Mouse (Mus musculus): ENCODE results near the gene Bckdhb. TPM values are rescaled to one million over a fixed set of nuclear protein-coding genes. Genes with fewer than 3 reads are reported as not detected.
"Not testable (repeated sequence)": the region's sequence is repeated elsewhere in the genome, so short reads cannot be mapped to it uniquely, and the experiment has no call there.

Gene Bckdhb
- total RNA-seq, 2 experiments from 2014 or later, result 91.8 to 106 TPM

DNA sequence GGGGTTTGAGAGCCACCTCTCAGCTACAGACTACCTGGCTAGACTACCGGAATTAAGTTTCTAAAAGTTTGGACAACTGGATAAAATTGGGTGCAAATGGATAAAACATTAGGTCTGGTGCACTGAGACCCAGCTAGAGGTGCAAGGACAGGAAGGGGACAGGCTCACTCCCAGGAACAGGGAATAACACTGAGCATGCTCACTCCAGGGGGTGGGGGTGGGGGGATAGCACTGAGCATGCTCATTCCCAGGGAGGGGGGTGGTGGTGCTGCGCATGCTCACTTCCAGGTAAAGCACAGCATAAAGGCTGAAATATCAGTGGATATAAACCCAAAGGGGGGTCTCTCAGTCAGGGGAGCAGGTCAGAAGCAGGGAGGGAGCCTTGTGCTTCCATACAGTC lies 120.7 kb downstream of the Bckdhb start:
- DNase-seq, result no peak

DNA sequence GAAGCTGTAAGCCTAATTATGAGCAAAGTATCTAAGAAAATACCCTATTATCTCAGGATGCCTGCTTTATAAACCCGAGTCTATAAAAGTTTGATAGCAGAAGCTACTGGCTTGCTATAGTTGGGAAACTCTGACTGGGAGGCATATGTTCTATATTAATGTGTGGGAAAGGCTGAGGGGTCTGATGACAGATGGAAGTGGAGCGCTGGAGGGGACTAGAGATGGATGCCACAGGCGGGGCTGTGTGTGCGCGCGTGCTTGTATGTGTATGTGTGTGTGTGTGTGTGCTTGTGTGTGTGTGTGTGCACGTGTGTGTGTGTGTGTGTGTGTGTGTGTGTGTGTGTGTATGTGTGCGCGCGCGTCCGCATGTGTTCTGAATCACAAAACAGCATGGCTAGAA lies 121.4 kb downstream of the Bckdhb start:
- no peak for DNase-seq

DNA sequence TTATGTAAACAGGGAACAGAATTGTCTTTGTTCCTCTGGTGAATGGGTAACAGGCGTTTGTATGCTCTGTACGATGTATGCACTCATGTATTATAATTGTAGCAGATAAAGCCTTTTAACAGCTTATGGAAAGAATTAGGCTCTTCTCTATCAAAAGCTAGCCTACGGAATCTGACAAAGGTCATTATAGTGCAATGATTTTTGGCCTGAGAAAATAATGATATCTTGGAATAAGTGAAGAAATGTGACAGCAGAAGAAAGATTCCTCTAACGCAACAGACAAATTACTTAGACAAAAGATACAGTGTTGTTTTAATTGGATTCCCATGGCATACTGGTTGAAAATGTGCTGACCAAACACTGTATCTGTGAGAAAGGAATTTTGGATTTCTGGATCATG lies 122.0 kb downstream of the Bckdhb start:
- DNase-seq, result no peak

DNA sequence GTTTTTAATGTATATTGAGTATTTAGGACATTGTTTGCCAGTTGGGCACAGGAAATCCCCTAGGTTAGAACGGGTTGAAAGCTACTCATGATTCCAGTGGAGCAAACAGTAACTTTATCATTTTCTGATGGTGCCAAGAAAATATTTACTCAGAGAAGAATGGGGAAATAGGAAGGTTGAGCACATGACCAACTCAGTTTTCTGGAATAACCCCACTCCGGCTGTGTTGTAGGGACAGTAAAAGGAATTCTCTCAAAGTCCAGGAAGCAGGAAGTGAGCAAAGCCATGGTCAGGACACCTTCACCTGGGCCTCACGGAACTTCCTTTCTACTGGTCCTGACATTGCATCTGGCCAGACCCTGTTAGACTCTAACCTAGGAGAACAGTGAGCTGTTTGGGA lies 122.5 kb downstream of the Bckdhb start:
- no peak for DNase-seq

- no peak for DNase-seq
Observed at GRCm38 (mm10) chr9:84049142-84049541, 124.2 kb downstream of the Bckdhb start.

- DNase-seq, result no peak
Observed at GRCm38 (mm10) chr9:84050867-84051635, 126.1 kb downstream of the Bckdhb start.

GRCm38 (mm10) chr9:84055125-84055807 lies 130.3 kb downstream of the Bckdhb start:
- DNase-seq, result no peak

GRCm38 (mm10) chr9:84060781-84061180 lies 135.8 kb downstream of the Bckdhb start:
- not testable (repeated sequence) for DNase-seq

DNA sequence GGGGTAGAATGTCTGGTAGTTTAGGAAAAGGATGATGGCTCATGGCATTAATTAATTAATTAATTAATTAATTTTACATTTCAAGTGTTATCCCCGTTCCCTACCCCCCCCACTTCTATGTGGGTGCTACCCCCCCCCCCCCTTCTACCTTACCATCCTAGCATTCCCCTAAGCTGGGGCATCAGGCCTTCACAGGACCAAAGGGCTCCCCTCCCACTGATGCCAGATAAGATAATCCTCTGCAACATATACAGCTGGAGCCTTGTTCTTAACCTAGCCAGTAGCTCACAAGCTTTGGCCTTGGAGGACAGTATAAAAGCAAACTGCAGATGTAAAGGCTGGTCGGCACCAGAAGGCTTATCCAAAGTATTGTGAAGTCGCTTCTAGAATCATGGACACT lies 138.7 kb downstream of the Bckdhb start:
- DNase-seq, result no peak

- DNase-seq, result peak; percentile 31 to 38
Observed at GRCm38 (mm10) chr9:84064113-84064512, 139.2 kb downstream of the Bckdhb start.

DNA sequence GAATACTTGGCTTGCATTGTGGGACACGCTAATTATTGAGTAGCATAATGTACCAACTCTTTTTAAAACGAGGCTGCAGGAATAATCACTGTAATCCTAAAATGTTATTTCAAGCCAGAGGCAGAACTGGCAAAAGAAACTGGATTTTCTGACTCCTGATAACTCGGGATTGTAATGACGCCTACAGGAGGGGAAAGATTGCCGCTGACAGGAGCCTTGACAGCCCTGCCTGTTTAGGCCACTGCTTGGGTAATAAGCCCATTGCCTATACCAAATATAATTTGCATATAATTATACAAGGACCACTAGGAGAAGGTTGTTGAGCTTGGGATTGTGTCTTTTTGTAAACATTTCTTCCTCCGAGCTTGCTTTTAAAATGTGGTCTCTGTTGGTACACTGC lies 145.3 kb downstream of the Bckdhb start:
- DNase-seq, result no peak

DNA sequence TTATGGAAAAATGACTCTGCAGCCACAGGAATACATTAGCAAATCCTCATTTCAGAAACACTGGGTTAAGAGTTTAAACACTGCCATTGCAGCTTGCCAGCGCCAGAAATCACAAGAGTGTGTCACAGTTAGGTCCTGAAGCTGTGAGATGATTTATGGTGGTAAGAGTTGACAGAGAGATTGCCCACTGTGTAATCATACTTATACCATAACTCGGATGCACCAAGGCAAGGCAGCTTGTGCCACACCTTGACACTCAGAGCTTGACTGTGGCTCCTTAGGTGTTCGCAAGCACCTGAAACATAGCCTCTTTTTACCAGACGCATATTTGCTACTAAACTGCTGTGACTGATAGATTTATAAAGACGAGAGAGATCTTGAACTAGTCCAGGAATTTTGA lies 145.8 kb downstream of the Bckdhb start:
- no peak for DNase-seq

GRCm38 (mm10) chr9:84072534-84072933 lies 147.6 kb downstream of the Bckdhb start:
- no peak for DNase-seq

DNA sequence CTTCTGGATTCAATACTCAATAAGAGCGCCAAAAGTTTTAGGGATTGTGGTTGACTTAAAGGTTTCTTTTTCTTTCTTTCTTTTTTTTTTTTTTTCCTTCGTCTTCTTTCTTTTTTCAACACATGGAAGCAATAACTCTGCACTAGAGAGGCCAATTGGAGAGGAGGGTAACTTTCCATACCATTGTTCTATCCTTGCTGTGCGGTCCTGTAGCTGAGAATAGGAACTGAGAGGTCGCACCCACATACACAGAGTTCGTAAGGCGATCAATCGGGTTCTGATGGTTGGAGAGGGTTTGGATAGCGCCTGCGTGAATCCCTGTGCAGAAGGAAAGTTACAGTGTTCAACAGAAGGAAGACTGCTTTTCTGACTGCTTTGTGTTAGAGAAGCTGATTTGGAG lies 148.3 kb downstream of the Bckdhb start:
- no peak for DNase-seq

GRCm38 (mm10) chr9:84083551-84083950 lies 158.6 kb downstream of the Bckdhb start:
- DNase-seq, result peak; percentile 34 to 50

DNA sequence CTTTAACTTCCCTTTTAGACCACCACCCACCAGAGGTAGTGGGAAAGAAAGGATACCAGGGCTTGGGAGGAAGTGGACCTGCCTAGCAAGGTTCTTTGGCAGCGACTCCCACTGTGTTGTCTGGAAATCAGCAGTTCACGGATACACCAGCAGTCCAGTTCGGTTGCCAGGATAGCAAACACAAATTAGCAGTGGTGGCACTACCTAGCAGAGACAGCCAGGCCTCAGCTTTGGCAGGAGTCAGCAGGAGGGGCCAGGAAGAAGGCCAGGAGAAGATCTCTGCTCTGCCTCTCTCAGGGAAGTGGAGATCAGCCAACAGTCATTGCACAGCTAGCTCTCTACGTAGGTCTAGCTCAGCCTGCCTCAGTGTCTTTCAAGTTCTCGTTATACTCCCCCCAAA lies 159.7 kb downstream of the Bckdhb start:
- DNase-seq, result peak; percentile 38 to 57

DNA sequence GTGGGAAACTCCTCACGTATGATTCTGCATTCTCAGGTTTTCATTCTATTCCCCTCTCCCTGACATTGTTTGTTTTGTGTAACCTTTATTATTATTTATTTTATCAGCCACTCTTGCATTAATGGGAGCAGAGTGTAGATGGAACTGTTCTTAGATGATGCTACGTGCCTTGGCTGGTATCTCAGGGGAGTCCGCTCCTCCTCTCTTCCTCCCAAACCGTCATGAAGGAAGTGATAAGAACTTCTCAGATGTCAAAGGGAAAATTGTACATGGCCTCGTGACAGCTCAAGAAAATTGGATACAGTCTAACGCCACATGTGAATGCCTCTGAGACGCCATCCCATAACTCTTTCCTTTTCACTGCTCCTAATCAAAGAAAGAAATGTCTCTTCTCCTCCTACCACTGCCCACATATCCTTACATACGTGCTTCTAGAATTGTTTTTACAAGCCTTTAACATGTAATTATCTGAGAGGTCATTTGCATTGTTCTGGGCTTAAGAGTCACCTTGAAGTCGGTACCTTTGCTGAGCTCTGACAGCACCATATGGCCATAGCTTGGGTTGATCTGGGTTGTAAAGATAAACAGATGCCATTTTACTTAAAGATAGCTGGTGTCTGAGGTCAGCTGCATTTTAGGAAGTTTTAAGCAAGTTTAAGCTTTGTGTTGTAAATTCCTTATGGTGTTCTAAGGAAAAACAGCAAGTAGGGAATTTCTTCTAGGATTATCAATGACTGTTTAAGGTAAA lies 165.5 kb downstream of the Bckdhb start:
- no peak for DNase-seq

GRCm38 (mm10) chr9:84092994-84093393 lies 168.0 kb downstream of the Bckdhb start:
- DNase-seq, result no peak

DNA sequence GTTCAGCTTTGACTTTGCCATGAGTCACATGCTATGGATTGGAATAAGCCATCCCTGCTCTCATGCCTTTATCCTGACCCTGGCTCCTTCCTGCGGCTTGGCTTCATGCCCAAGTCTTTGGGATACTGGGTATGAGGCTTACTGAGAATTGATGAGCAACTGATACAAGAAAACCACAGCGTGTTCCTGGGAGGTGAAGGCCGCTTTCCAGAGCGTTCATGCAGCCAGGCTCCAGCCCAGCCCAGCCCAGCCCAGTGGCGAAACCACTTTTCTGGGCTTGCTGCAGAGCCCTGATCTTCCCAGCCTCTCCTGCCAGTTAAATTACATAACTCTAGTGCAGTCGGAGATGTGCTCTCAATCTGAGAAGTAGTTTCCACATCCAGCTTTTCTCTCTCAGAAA lies 169.2 kb downstream of the Bckdhb start:
- DNase-seq, result peak; percentile 43 to 58

- no peak for DNase-seq
Observed at GRCm38 (mm10) chr9:84096484-84097015, 171.6 kb downstream of the Bckdhb start.

GRCm38 (mm10) chr9:84103344-84103743 lies 178.4 kb downstream of the Bckdhb start:
- no peak for DNase-seq

GRCm38 (mm10) chr9:84106438-84106837 lies 181.5 kb downstream of the Bckdhb start:
- no peak for DNase-seq
